Comparison of ENCODE assay signal across 22 mouse cellular contexts in genomic region chr4:79241647-79242046, GRCm38 (mm10).
DNase-seq lines count a peak whose midpoint lies in the region; ATAC-seq and TF ChIP-seq lines count a peak whose summit lies in the region.
"Had no signal": no experiment of that assay in that cellular context is flagged by ENCODE, and none has a peak within 500 bp of the region (broad histone marks: within the 10 kb centered on the region; RNA-seq: fewer than 3 reads in every experiment).

No protein-coding gene starts in this region.

- H3K9ac ChIP-seq in midbrain, embryonic 11.5 days (ENCODE audit: low read length) = no peak overlapping the region
- H3K9ac ChIP-seq in midbrain, embryonic 14.5 days (replicated peaks; ENCODE audit: low read length) = no peak overlapping the region
- H3K9ac ChIP-seq in intestine, embryonic 15.5 days = no peak overlapping the region
- H3K9ac ChIP-seq in intestine, embryonic 16.5 days (ENCODE audit: low read depth, low read length) = no peak overlapping the region
- no peak overlapping the region for H3K9ac ChIP-seq in intestine, postnatal 0 days (ENCODE audit: low read depth, low read length)
- H3K9ac ChIP-seq in neural tube, embryonic 15.5 days (replicated peaks) = no peak overlapping the region

- no peak overlapping the region for H3K4me2 ChIP-seq in midbrain, embryonic 11.5 days
- H3K4me2 ChIP-seq in midbrain, embryonic 14.5 days (ENCODE audit: low read length) = no peak overlapping the region
- no peak overlapping the region for H3K4me2 ChIP-seq in intestine, embryonic 15.5 days (replicated peaks)
- H3K4me2 ChIP-seq in intestine, embryonic 16.5 days (ENCODE audit: low read depth, low read length) = no peak overlapping the region
- no peak overlapping the region for H3K4me2 ChIP-seq in intestine, postnatal 0 days (replicated peaks; ENCODE audit: low read depth)
- H3K4me2 ChIP-seq in neural tube, embryonic 15.5 days = no peak overlapping the region

- no peaks in the 10 kb centered on the region for H3K36me3 ChIP-seq in midbrain, embryonic 11.5 days (ENCODE audit: control insufficient read depth, insufficient read depth, low read length)
- no peaks in the 10 kb centered on the region for H3K36me3 ChIP-seq in midbrain, embryonic 14.5 days (ENCODE audit: control insufficient read depth, insufficient read depth, low read length)
- no peaks in the 10 kb centered on the region for H3K36me3 ChIP-seq in intestine, embryonic 15.5 days
- H3K36me3 ChIP-seq in intestine, embryonic 16.5 days (ENCODE audit: control insufficient read depth, insufficient read depth, low read length) = no peaks in the 10 kb centered on the region
- no peaks in the 10 kb centered on the region for H3K36me3 ChIP-seq in intestine, postnatal 0 days (ENCODE audit: control insufficient read depth, insufficient read depth)
- H3K36me3 ChIP-seq in neural tube, embryonic 15.5 days = no peaks in the 10 kb centered on the region
- H3K36me3 ChIP-seq: G1E had no signal

- H3K27me3 ChIP-seq in midbrain, embryonic 11.5 days (ENCODE audit: control insufficient read depth, insufficient read depth, low read length) = no peaks in the 10 kb centered on the region
- no peaks in the 10 kb centered on the region for H3K27me3 ChIP-seq in midbrain, embryonic 14.5 days (ENCODE audit: control insufficient read depth, insufficient read depth, low read length)
- no peaks in the 10 kb centered on the region for H3K27me3 ChIP-seq in intestine, embryonic 15.5 days (replicated peaks)
- no peaks in the 10 kb centered on the region for H3K27me3 ChIP-seq in intestine, embryonic 16.5 days (replicated peaks; ENCODE audit: control insufficient read depth, insufficient read depth, low read length)
- H3K27me3 ChIP-seq in intestine, postnatal 0 days (replicated peaks; ENCODE audit: control insufficient read depth, insufficient read depth, low read length) = no peaks in the 10 kb centered on the region
- no peaks in the 10 kb centered on the region for H3K27me3 ChIP-seq in neural tube, embryonic 15.5 days (replicated peaks)
- H3K27me3 ChIP-seq: CH12.LX, Patski had no signal

- H3K4me3 ChIP-seq in midbrain, embryonic 11.5 days (ENCODE audit: low read depth, low read length) = no peak overlapping the region
- H3K4me3 ChIP-seq in midbrain, embryonic 14.5 days (replicated peaks; ENCODE audit: low read depth, low read length) = no peak overlapping the region
- no peak overlapping the region for H3K4me3 ChIP-seq in intestine, embryonic 15.5 days (replicated peaks)
- no peak overlapping the region for H3K4me3 ChIP-seq in intestine, embryonic 16.5 days (ENCODE audit: low read length)
- no peak overlapping the region for H3K4me3 ChIP-seq in intestine, postnatal 0 days (ENCODE audit: low read depth, low read length)
- H3K4me3 ChIP-seq in neural tube, embryonic 15.5 days (replicated peaks) = no peak overlapping the region

- TF ChIP-seq CTCF in intestine, postnatal 0 days (IDR thresholded peaks at IDR 0.05; ENCODE audit: low read depth) = no peak

- no peaks in the 10 kb centered on the region for H3K4me1 ChIP-seq in midbrain, embryonic 11.5 days (ENCODE audit: control insufficient read depth, insufficient read depth, low read length)
- H3K4me1 ChIP-seq in midbrain, embryonic 14.5 days (ENCODE audit: control insufficient read depth, insufficient read depth, low read length) = no peaks in the 10 kb centered on the region
- H3K4me1 ChIP-seq in intestine, embryonic 15.5 days (replicated peaks) = no peaks in the 10 kb centered on the region; the same call in 1 of the 2 replicates
- 0 out of 2 replicates have a peak, but pooled peaks cover 3% of the 10 kb centered on the region for H3K4me1 ChIP-seq in intestine, embryonic 16.5 days (ENCODE audit: control insufficient read depth, insufficient read depth, low read length)
- no peaks in the 10 kb centered on the region for H3K4me1 ChIP-seq in intestine, postnatal 0 days (replicated peaks; ENCODE audit: control insufficient read depth, insufficient read depth, low read length)
- no peaks in the 10 kb centered on the region for H3K4me1 ChIP-seq in neural tube, embryonic 15.5 days

- 85% methylated on average over 1 of the region's 1 CpGs for WGBS in midbrain, embryonic 11.5 days
- 87% methylated on average over 1 of the region's 1 CpGs for WGBS in midbrain, embryonic 14.5 days
- WGBS in intestine, embryonic 15.5 days = 70% methylated on average over 1 of the region's 1 CpGs
- 60% methylated on average over 1 of the region's 1 CpGs for WGBS in intestine, embryonic 16.5 days
- WGBS in intestine, postnatal 0 days = 48% methylated on average over 1 of the region's 1 CpGs
- 94% methylated on average over 1 of the region's 1 CpGs for WGBS in neural tube, embryonic 15.5 days

- no peak overlapping the region for H3K27ac ChIP-seq in midbrain, embryonic 11.5 days (ENCODE audit: low read depth, low read length)
- H3K27ac ChIP-seq in midbrain, embryonic 14.5 days (replicated peaks; ENCODE audit: low read depth, low read length) = no peak overlapping the region
- H3K27ac ChIP-seq in intestine, embryonic 15.5 days = no peak overlapping the region
- H3K27ac ChIP-seq in intestine, embryonic 16.5 days (ENCODE audit: low read length) = no peak overlapping the region
- H3K27ac ChIP-seq in intestine, postnatal 0 days (ENCODE audit: low read depth, low read length) = no peak overlapping the region
- no peak overlapping the region for H3K27ac ChIP-seq in neural tube, embryonic 15.5 days (replicated peaks)

- no peak for ATAC-seq in midbrain, embryonic 11.5 days (ENCODE audit: low FRiP score)
- ATAC-seq in midbrain, embryonic 14.5 days (ENCODE audit: low FRiP score, low TSS enrichment) = no peak
- peak; percentile 90 for ATAC-seq in intestine, embryonic 15.5 days
- ATAC-seq in intestine, embryonic 16.5 days = peak; percentile 92
- ATAC-seq in intestine, postnatal 0 days = peak; percentile 66; the same call in 1 of the 2 replicates
- ATAC-seq in neural tube, embryonic 15.5 days (ENCODE audit: low FRiP score) = no peak
- ATAC-seq: activated CD4-positive, CD25-positive, alpha-beta regulatory T cell, adult 4 months; CD4-positive, CD25-positive, alpha-beta regulatory T cell, adult 4 months; Patski had no signal

- no peaks in the 10 kb centered on the region for H3K9me3 ChIP-seq in midbrain, embryonic 11.5 days (ENCODE audit: control insufficient read depth, low read length)
- H3K9me3 ChIP-seq in midbrain, embryonic 14.5 days (ENCODE audit: control insufficient read depth, low read length) = no peaks in the 10 kb centered on the region
- H3K9me3 ChIP-seq in intestine, embryonic 15.5 days = no peaks in the 10 kb centered on the region
- no peaks in the 10 kb centered on the region for H3K9me3 ChIP-seq in intestine, embryonic 16.5 days (ENCODE audit: control insufficient read depth, low read length)
- H3K9me3 ChIP-seq in intestine, postnatal 0 days (ENCODE audit: control insufficient read depth) = no peaks in the 10 kb centered on the region
- no peaks in the 10 kb centered on the region for H3K9me3 ChIP-seq in neural tube, embryonic 15.5 days (replicated peaks)
- H3K9me3 ChIP-seq: G1E had no signal

- peak; percentile 6 for DNase-seq in midbrain, embryonic 11.5 days (ENCODE audit: low spot score, missing footprints)
- no peak for DNase-seq in midbrain, embryonic 14.5 days
- DNase-seq in cerebellum, adult 11-12 months = no peak
- DNase-seq in retina, embryonic 14.5 days (ENCODE audit: low spot score) = no peak
- DNase-seq: adrenal gland, adult 2 months; adrenal gland, adult 8-10 months; adrenal gland, postnatal 10 days; adrenal gland, postnatal 14 days; adrenal gland, postnatal 25 days; adrenal gland, postnatal 36 days; B cell, adult 2 months; cerebellum, adult 11 months; cerebellum, adult 18-20 months had no signal

Comparison
In these comparisons a context has a peak if more than half of its experiments do, and no peak if none do; other contexts are left out.
1. ATAC-seq: peak in intestine, embryonic 15.5 days (single experiment), intestine, embryonic 16.5 days (single experiment) and intestine, postnatal 0 days (single experiment); none in midbrain, embryonic 11.5 days (single experiment), midbrain, embryonic 14.5 days (single experiment) and neural tube, embryonic 15.5 days (single experiment).